Mouse (Mus musculus) retina, adult 2 months (tissue): Measurements from ENCODE around the gene Insig1.

ENCODE experiments used
- DNase-seq: peaks from one replicate; pipeline ENCODE4 v3.0.0-alpha.2; 2012; ENCODE audit warnings: low read depth, low spot score

Gene Insig1

DNA sequence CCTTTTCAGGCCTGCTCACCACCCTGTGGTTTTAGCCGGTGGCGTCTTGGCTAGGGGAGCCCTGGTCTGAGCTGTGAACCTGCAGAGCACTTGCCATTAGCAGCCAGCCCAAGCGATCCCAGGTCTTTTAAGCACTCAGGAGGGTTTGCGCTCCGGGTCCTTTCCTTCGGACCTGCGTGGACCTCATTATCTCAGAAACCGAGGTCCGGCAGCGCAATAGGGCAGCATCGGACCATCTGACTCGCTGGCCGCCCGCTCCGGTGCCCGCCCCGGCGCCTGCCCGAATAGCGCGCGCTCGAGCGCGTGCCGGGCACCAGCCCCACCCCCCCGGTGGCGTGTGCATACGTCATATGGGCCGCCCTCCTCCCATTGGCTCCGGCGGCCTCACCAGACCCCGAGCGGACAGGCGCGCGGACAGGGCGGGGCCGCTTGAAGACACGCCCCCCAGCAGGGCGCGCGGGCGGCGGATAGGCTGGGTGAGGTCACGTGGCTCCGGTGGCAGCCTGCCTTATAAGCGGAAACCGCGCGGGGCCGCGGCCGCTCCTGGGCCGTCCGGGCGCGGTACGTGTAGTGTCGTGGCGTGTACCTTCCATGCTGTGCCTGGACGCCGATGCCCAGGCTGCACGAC is at the start of gene Insig1:
TSS of gene Insig1 (plus strand) at position 536 of the 628 bp plus-strand sequence.
- peak; percentile 95 for DNase-seq

DNA sequence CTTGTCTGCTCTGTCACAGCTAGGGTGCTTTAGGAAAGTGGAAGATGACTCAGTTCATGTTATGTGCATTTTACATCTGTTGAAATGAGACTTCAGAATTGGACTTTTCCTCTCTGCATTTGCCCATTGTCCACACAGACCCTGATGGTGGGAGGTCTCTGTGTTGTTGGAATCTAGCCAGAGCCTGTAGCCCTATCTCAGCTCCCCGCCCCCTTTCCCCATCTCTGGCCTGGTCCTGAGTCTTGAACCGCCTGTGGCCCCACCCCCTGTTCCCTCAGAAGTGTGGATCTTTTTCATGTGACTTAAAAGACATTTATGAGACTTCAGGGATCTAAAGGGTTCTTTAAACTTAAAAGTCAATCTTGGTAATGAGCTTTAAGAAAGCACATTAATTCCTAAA is 47.7 kb upstream of the Insig1 start:
- no peak for DNase-seq

GRCm38 (mm10) chr5:28031577-28032236 is 39.5 kb upstream of the Insig1 start:
- no peak for DNase-seq

GRCm38 (mm10) chr5:28032866-28033265 is 38.3 kb upstream of the Insig1 start:
- no peak for DNase-seq

GRCm38 (mm10) chr5:28033281-28033680 is 37.9 kb upstream of the Insig1 start:
- DNase-seq, result no peak

GRCm38 (mm10) chr5:28033826-28034225 is 37.3 kb upstream of the Insig1 start:
- DNase-seq, result no peak

GRCm38 (mm10) chr5:28036011-28036410 is 35.2 kb upstream of the Insig1 start:
- DNase-seq, result no peak

DNA sequence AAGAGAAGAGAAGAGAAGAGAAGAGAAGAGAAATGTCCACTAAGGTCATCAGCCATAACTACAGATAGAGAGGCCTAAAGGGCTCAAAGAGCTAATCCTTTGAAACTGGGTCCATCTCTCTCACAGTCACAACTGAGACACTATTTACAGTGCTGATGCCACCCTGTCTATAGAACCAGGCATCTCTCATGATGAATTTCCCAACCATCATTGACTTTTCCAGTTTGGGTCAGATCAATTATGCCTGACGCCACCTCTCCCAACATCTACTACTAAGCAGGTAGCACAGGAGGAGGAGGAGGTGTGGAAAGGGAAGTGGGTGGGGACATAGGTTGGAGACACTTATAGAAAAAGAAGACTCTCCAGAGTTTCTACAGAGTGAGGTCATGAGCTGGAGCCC is 34.6 kb upstream of the Insig1 start:
- no peak for DNase-seq

GRCm38 (mm10) chr5:28037172-28037591 is 34.0 kb upstream of the Insig1 start:
- DNase-seq, result no peak

DNA sequence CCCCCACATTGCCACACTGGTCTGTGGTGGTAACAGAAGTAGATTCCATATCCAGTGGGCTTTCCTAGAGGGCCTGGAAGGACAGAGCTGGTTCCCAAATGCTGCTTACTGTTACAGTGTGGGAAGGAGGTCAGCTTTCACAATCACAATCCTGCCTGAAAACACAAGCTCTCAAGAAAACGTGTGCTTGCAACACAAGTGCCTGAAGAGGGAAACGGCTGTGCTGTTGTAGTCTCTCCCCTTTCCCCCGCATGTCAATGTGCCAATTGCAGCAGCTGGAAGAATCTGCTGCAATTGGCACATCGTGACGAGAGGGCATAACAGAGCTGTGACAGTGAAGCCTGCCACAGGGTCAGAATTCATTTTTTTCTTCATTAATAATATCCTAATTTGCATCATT is 33.5 kb upstream of the Insig1 start:
- no peak for DNase-seq

- peak; percentile 8 for DNase-seq
Measured at GRCm38 (mm10) chr5:28038115-28038514, 33.0 kb upstream of the Insig1 start.

GRCm38 (mm10) chr5:28039746-28040655 is 31.2 kb upstream of the Insig1 start:
- DNase-seq, result no peak

DNA sequence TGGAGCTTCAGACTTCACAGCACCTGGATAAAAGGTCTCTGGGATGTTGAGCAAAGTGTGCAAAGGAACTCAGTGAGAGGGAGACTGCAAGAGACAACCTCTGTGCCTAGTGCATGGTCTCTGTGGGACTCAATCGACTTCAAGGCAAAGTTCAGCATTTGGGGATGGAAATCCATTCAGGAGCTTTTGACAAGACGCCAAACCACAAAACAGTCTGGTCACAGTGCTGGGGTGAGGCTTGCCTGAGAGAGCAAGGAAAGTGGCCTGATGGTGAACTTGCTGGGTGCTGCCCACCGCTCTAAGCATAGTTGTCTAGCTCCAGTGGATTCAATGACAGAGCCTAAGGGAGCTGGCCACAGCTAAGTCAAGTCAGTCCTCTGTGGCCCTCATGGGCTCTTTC is 30.4 kb upstream of the Insig1 start:
- no peak for DNase-seq

DNA sequence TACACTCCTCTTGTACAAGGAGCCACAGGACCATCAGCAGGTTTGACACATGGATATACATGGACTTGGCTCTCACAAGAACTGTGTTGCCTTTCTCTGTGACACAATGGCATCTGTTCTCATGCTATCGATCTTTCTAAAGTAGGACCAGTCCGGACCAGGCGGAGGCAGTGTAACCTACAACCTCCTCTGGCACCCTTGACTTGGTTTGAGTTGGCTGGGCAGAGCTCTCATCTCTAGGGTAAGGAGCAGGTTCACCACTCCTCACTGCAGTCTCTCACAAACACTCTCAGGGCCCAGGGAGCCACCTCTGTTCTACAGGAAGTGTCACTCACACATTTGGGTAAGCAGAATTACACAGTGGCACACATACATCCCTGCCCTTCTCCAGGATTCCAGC is 29.1 kb upstream of the Insig1 start:
- no peak for DNase-seq

DNA sequence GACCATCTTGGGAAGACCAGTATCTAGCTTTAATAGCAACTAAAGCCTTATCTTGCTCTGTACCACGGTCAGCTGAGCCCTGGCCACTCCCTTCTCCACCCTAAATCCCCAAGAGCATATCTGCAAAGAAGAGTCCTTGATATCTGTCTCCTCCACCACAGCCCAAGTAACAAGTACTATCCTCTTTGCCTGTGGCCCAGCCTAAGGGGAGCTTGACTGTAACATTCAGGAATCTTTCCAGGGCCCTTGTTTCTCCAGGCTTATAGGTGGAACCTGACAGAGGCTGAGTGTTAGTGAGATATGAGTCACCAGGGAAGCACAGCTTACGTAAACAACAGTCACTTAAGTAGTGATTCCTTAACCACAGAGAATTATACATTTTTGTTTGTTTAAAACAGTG is 28.4 kb upstream of the Insig1 start:
- DNase-seq, result no peak

DNA sequence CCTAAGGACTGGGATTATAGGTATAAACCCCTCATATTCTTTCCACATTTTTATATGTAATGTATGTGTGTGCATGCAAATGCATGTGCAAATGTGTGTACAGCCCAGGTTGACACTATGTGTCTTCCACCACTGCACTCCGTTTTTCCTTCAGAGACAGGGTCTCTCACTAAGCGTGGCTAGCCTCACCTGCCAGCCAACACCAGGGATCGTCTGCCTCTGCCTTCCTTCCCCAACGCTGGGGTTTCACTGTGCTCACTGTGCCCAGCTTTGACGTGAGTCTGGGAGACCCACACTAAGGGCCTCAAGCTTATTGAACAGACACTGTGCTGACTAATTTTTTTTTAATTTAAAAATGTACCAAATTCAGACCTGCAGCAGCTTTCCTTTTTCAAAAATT is 27.8 kb upstream of the Insig1 start:
- no peak for DNase-seq

DNA sequence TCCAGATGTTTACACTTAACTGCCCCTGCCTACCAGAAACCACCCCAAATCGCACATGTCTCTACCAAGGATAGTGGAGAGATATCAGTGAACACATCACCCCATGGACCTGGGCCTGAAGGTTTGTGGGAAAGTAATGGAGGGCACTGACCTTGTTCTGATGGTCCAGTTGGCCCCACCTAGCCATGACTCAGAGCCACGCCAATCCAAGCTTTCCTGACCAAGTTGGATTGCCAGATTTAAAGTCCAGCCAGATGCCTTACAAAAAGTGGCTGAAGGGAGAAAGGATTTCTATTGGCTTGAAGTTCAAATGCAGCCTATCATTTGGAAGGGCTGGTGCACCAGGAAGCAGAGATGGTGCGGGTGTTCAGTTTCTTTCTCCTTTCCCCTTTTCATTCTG is 24.2 kb upstream of the Insig1 start:
- no peak for DNase-seq

GRCm38 (mm10) chr5:28047961-28048360 is 23.2 kb upstream of the Insig1 start:
- no peak for DNase-seq

DNA sequence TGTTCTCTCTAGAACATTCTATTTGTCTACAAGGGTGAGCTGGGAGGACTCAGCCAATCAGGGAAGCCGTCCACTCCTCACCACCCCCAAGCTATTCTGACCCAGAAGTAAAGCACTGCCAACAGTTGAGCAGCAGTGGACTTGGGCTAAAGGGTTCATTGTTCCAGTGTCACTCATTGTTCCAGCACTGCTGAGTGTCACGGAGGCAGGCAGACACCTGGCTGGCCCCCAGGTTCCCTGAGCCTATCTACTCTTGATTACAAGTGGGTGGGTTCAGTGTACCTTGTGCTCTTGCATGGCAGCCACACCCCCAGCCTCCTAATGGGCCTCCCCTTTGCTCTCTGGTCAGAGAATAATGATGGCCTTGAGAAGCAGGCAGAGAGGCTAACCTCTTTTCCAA is 15.7 kb upstream of the Insig1 start:
- DNase-seq, result no peak

DNA sequence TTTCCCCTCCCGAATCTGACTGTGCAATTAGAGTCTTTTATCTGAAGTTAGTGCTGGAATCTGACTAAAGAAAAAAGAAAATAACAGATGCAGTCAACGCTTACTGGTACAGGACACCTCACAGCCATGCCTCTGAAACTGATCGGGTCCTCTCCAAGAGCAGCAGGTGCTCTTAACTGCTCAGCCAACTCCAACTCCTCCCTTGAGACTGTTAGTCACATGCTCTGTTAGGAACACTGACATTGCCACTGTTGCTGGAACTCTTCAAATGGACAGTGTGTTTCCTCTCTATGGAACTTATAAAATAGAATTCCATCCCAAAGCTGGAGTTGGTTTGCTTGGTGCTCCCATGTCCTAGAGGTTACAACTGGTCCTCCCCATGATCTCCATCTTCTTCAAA is 14.3 kb upstream of the Insig1 start:
- no peak for DNase-seq

DNA sequence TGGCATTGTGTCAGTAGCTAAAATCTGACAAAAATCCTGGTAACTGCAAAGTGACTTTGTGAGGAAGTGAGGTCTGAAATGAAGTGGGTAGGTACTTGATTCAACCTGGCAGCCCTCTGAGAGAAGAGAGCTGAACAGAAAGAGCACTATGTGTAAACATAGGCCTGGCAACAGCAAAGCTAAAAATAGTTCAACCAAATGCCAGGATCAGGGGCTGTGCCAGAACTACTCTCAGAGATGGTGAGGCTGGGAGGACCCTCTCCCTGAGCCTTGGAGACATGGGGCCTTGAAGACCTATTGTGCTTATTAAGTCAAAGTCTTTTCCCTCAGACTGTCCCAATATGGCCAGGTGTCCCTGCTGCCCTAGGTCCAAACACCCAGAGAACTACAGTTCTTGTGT is 10.7 kb upstream of the Insig1 start:
- no peak for DNase-seq

DNA sequence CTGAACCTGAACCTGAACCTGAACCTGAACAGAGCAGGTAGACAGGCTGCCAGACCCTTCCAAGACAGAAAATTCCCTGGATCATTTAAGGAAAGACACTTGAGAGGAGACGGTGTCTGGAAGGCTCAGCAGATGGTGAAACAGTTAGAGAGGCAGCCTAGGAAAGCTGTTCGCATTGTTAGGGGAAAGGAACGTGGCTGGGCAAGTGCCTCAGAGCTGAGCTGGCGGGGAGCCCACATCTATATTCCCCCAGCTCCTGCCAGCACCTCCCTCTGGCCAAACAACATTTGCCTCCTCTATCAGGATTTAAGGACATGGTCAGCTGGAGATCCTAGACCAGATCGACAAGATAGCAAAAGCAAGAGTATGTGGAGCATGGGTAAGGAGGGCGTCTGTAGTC is 10.2 kb upstream of the Insig1 start:
- no peak for DNase-seq
